Mouse (Mus musculus): ENCODE measurements around the gene Dll3. TPM values are rescaled to one million over a fixed set of nuclear protein-coding genes. Genes with fewer than 3 reads are reported as not detected.

The Dll3 gene
- polyA plus RNA-seq (2016; fragmentation: Nextera tagmentation; extraction: Ambion mirVana): 3.5 and 3.7 TPM in 2 replicates

GRCm38 (mm10) chr7:28301616-28302433 lies at the start of gene Dll3:
Gene Dll3, minus strand, starts transcription at chr7:28302238.
- peaks cover 22% of the 10 kb centered on the region for H3K36me3 ChIP-seq
- 2% methylated on average over 30 of the region's 30 CpGs for WGBS
- peak within 1 kb of the TSS; percentile 30; the same call in 1 of the 2 replicates for H3K9ac ChIP-seq
- peak within 1 kb of the TSS; percentile 28 for H3K4me3 ChIP-seq
- H3K27me3 ChIP-seq: peaks cover 56% of the 10 kb centered on the region
- H3K4me1 ChIP-seq: peaks cover 18% of the 10 kb centered on the region
- no peak for ATAC-seq (ENCODE audit: insufficient number of reproducible peaks, insufficient read depth, low FRiP score, low TSS enrichment)
- H3K4me2 ChIP-seq (replicated peaks): peak within 1 kb of the TSS; percentile 48
- H3K9me3 ChIP-seq: no peaks in the 10 kb centered on the region
- no peak within 1 kb of the TSS for H3K27ac ChIP-seq

- Histone ChIP-seq H3K27me3 (no peaks in the 10 kb centered on the region), H3K4me1 (peaks cover 19% of the 10 kb centered on the region), H3K27ac (no peak overlapping the region), H3K4me2 (replicated peaks) (peak overlapping the region; percentile 73), H3K9ac (peak overlapping the region; percentile 97), H3K9me3 (no peaks in the 10 kb centered on the region), H3K4me3 (peak overlapping the region; percentile 96), H3K36me3 (peaks cover 33% of the 10 kb centered on the region)
- no peak for ATAC-seq (ENCODE audit: insufficient number of reproducible peaks, insufficient read depth, low FRiP score, low TSS enrichment)
- WGBS: 39% methylated on average over 4 of the region's 4 CpGs
Observed at GRCm38 (mm10) chr7:28351676-28352191, 49.7 kb upstream of the Dll3 start.

GRCm38 (mm10) chr7:28350155-28350883 lies 48.3 kb upstream of the Dll3 start, which contains the start of gene Rps16:
Gene Rps16, plus strand, starts transcription at chr7:28350652.
- under 1% methylated on average over 42 of the region's 50 CpGs for WGBS
- Histone ChIP-seq H3K9ac (peak within 1 kb of the TSS; percentile 97), H3K4me2 (replicated peaks) (peak within 1 kb of the TSS; percentile 73), H3K36me3 (peaks cover 32% of the 10 kb centered on the region), H3K4me3 (peak within 1 kb of the TSS; percentile 96), H3K27me3 (no peaks in the 10 kb centered on the region), H3K9me3 (no peaks in the 10 kb centered on the region), H3K4me1 (peaks cover 18% of the 10 kb centered on the region), H3K27ac (peak within 1 kb of the TSS; percentile 95)
- peak; percentile 89 for ATAC-seq (ENCODE audit: insufficient number of reproducible peaks, insufficient read depth, low FRiP score, low TSS enrichment)

GRCm38 (mm10) chr7:28348601-28349000 lies 46.6 kb upstream of the Dll3 start:
- no peak for ATAC-seq (ENCODE audit: insufficient number of reproducible peaks, insufficient read depth, low FRiP score, low TSS enrichment)
- H3K9me3 ChIP-seq: no peaks in the 10 kb centered on the region
- WGBS: 84% methylated on average over 7 of the region's 7 CpGs
- H3K4me1 ChIP-seq: peaks cover 18% of the 10 kb centered on the region
- H3K36me3 ChIP-seq: peaks cover 17% of the 10 kb centered on the region
- H3K9ac ChIP-seq: no peak overlapping the region
- H3K4me2 ChIP-seq (replicated peaks): no peak overlapping the region
- H3K4me3 ChIP-seq: no peak overlapping the region
- no peak overlapping the region for H3K27ac ChIP-seq
- H3K27me3 ChIP-seq: no peaks in the 10 kb centered on the region

GRCm38 (mm10) chr7:28347746-28348145 lies 45.7 kb upstream of the Dll3 start:
- H3K4me3 ChIP-seq: no peak overlapping the region
- H3K36me3 ChIP-seq: peaks cover 8% of the 10 kb centered on the region; the same call in 1 of the 2 replicates
- H3K4me2 ChIP-seq (replicated peaks): no peak overlapping the region
- no peak for ATAC-seq (ENCODE audit: insufficient number of reproducible peaks, insufficient read depth, low FRiP score, low TSS enrichment)
- 61% methylated on average over 3 of the region's 3 CpGs for WGBS
- no peak overlapping the region for H3K27ac ChIP-seq
- no peaks in the 10 kb centered on the region for H3K27me3 ChIP-seq
- H3K9me3 ChIP-seq: no peaks in the 10 kb centered on the region
- H3K9ac ChIP-seq: no peak overlapping the region
- peaks cover 18% of the 10 kb centered on the region for H3K4me1 ChIP-seq

GRCm38 (mm10) chr7:28344637-28345036 lies 42.6 kb upstream of the Dll3 start:
- H3K27ac ChIP-seq: no peak overlapping the region
- no peak overlapping the region for H3K9ac ChIP-seq
- H3K27me3 ChIP-seq: no peaks in the 10 kb centered on the region
- H3K4me2 ChIP-seq (replicated peaks): no peak overlapping the region
- no peak overlapping the region for H3K4me3 ChIP-seq
- H3K9me3 ChIP-seq: no peaks in the 10 kb centered on the region
- WGBS: 7% methylated on average over 4 of the region's 4 CpGs
- ATAC-seq (ENCODE audit: insufficient number of reproducible peaks, insufficient read depth, low FRiP score, low TSS enrichment): no peak
- no peaks in the 10 kb centered on the region for H3K36me3 ChIP-seq
- peaks cover 4% of the 10 kb centered on the region for H3K4me1 ChIP-seq

GRCm38 (mm10) chr7:28341381-28341780 lies 39.3 kb upstream of the Dll3 start:
- no peak overlapping the region for H3K9ac ChIP-seq
- WGBS: 50% methylated on average over 7 of the region's 7 CpGs
- H3K4me2 ChIP-seq (replicated peaks): no peak overlapping the region
- H3K9me3 ChIP-seq: no peaks in the 10 kb centered on the region
- no peak overlapping the region for H3K4me3 ChIP-seq
- H3K27me3 ChIP-seq: no peaks in the 10 kb centered on the region
- no peak overlapping the region for H3K27ac ChIP-seq
- no peaks in the 10 kb centered on the region for H3K36me3 ChIP-seq
- no peak for ATAC-seq (ENCODE audit: insufficient number of reproducible peaks, insufficient read depth, low FRiP score, low TSS enrichment)
- H3K4me1 ChIP-seq: peaks cover 10% of the 10 kb centered on the region; the same call in 1 of the 2 replicates

GRCm38 (mm10) chr7:28339213-28339917 lies 37.3 kb upstream of the Dll3 start:
- ATAC-seq (ENCODE audit: insufficient number of reproducible peaks, insufficient read depth, low FRiP score, low TSS enrichment): no peak
- WGBS: 78% methylated on average over 19 of the region's 19 CpGs
- peak overlapping the region; percentile 76 for H3K4me2 ChIP-seq (replicated peaks)
- H3K36me3 ChIP-seq: 0 out of 2 replicates have a peak, but pooled peaks cover 5% of the 10 kb centered on the region
- H3K4me1 ChIP-seq: peaks cover 10% of the 10 kb centered on the region; the same call in 1 of the 2 replicates
- H3K9me3 ChIP-seq: no peaks in the 10 kb centered on the region
- peak overlapping the region; percentile 87 for H3K27ac ChIP-seq
- peak overlapping the region; percentile 97 for H3K9ac ChIP-seq
- H3K27me3 ChIP-seq: no peaks in the 10 kb centered on the region
- peak overlapping the region; percentile 96 for H3K4me3 ChIP-seq

- under 1% methylated on average over 77 of the region's 77 CpGs for WGBS
- peaks cover 10% of the 10 kb centered on the region; the same call in 1 of the 2 replicates for H3K4me1 ChIP-seq
- peak within 1 kb of the TSS; percentile 96 for H3K4me3 ChIP-seq
- peak within 1 kb of the TSS; percentile 97 for H3K9ac ChIP-seq
- H3K27me3 ChIP-seq: no peaks in the 10 kb centered on the region
- peak within 1 kb of the TSS; percentile 87 for H3K27ac ChIP-seq
- H3K4me2 ChIP-seq (replicated peaks): peak within 1 kb of the TSS; percentile 76
- H3K9me3 ChIP-seq: no peaks in the 10 kb centered on the region
- peak; percentile 97 for ATAC-seq (ENCODE audit: insufficient number of reproducible peaks, insufficient read depth, low FRiP score, low TSS enrichment)
- H3K36me3 ChIP-seq: 0 out of 2 replicates have a peak, but pooled peaks cover 5% of the 10 kb centered on the region
Observed at GRCm38 (mm10) chr7:28338108-28338998, 36.3 kb upstream of the Dll3 start, which contains the start of gene Supt5. Gene Supt5, minus strand, starts transcription at chr7:28338746.

GRCm38 (mm10) chr7:28335471-28335870 lies 33.4 kb upstream of the Dll3 start:
- H3K4me2 ChIP-seq (replicated peaks): no peak overlapping the region
- H3K4me1 ChIP-seq: peaks cover 10% of the 10 kb centered on the region; the same call in 1 of the 2 replicates
- no peak for ATAC-seq (ENCODE audit: insufficient number of reproducible peaks, insufficient read depth, low FRiP score, low TSS enrichment)
- no peak overlapping the region for H3K9ac ChIP-seq
- H3K9me3 ChIP-seq: no peaks in the 10 kb centered on the region
- no peaks in the 10 kb centered on the region for H3K27me3 ChIP-seq
- H3K4me3 ChIP-seq: no peak overlapping the region
- WGBS: 94% methylated on average over 2 of the region's 2 CpGs
- peaks cover 22% of the 10 kb centered on the region for H3K36me3 ChIP-seq
- H3K27ac ChIP-seq: no peak overlapping the region

Data from embryonic facial prominence, embryonic 12.5 days (tissue).